Mouse (Mus musculus) hindbrain, embryonic 13.5 days (tissue): ENCODE data around the gene Klc4. TPM values are rescaled to one million over a fixed set of nuclear protein-coding genes. Genes with fewer than 3 reads are reported as not detected.
A peak's percentile ranks its signal among the peaks of the same experiment; 100 is the strongest.

Source experiments
- ATAC-seq: fragments of 200-750 bp; cut with Nextera tagmentation; 2 replicates; pipeline ENCODE4 v1.8.0; 2017; ENCODE audit warnings: moderate TSS enrichment; ENCODE audit not compliant: low FRiP score
- H3K27ac ChIP-seq: fragments of 300-500 bp; sonication (generic); 2 replicates; pipeline ENCODE4 v1.5.1; 2015; ENCODE audit warnings: inconsistent platforms, mild to moderate bottlenecking, moderate library complexity
- H3K27me3 ChIP-seq: fragments of 300-500 bp; sonication (generic); 2 replicates; pipeline ENCODE4 v1.6.1; 2015; ENCODE audit warnings: mild to moderate bottlenecking, inconsistent platforms
- H3K36me3 ChIP-seq: fragments of 300-500 bp; sonication (generic); 2 replicates; pipeline ENCODE4 v1.6.1; 2015; ENCODE audit warnings: mild to moderate bottlenecking, inconsistent platforms
- H3K4me1 ChIP-seq: fragments of 300-500 bp; sonication (generic); replicated peaks from 2 replicates; pipeline ENCODE4 v1.6.1; 2015; ENCODE audit warnings: inconsistent platforms
- H3K4me2 ChIP-seq: fragments of 300-500 bp; sonication (generic); 2 replicates; pipeline ENCODE4 v1.6.1; 2015; ENCODE audit warnings: inconsistent platforms, mild to moderate bottlenecking, moderate library complexity
- H3K4me3 ChIP-seq: fragments of 300-500 bp; sonication (generic); 2 replicates; pipeline ENCODE4 v1.5.1; 2015; ENCODE audit warnings: mild to moderate bottlenecking, inconsistent platforms
- H3K9ac ChIP-seq: fragments of 300-500 bp; sonication (generic); 2 replicates; pipeline ENCODE4 v1.6.1; 2015; ENCODE audit warnings: mild to moderate bottlenecking, inconsistent platforms
- H3K9me3 ChIP-seq: fragments of 300-500 bp; sonication (generic); 2 replicates; pipeline ENCODE4 v1.6.1; 2016; ENCODE audit warnings: inconsistent platforms
- WGBS: fragments of 180-500 bp; shearing (Covaris S2); methylation state at CpG from one replicate; pipeline ENCODE4 v1.1.7; 2015; 5-methylcytosine and 5-hydroxymethylcytosine counted together
- polyA plus RNA-seq: library from polyadenylated mRNA; unstranded; fragments of >200 nt; fragmentation: Nextera tagmentation; extraction: Ambion mirVana; gene quantifications from 2 replicates; pipeline ENCODE4 v1.2.1, GENCODE M21; 2015

The Klc4 gene
- polyA plus RNA-seq, 1 experiment from 2014 or later, result 45.9 TPM

DNA sequence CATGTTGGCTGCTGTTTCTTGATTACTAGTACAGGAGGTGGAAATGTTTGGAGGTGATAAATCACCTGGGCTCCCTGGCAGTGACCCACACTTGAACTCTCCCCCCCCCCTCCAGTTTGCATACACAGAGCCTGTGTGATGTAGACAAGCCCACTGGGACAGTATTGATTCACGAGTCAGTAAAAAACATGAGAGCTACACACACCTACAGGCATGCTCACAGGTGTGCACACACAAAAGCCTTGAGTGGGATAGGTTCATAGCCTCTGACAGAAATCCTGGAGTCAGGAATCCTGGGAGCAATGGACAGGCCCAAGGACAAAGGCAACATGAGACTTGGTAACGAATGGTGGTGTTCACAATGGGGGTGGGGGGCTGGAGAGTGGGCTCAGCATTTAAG lies 33.6 kb downstream of the Klc4 start:
- H3K4me3 ChIP-seq, result no peak overlapping the region
- no peak overlapping the region for H3K9ac ChIP-seq
- no peak overlapping the region for H3K27ac ChIP-seq
- peaks cover 50% of the 10 kb centered on the region for H3K4me1 ChIP-seq
- no peaks in the 10 kb centered on the region for H3K9me3 ChIP-seq
- no peaks in the 10 kb centered on the region for H3K27me3 ChIP-seq
- H3K4me2 ChIP-seq, result no peak overlapping the region
- 62% methylated on average over 2 of the region's 2 CpGs for WGBS
- no peaks in the 10 kb centered on the region for H3K36me3 ChIP-seq
- ATAC-seq, result no peak

DNA sequence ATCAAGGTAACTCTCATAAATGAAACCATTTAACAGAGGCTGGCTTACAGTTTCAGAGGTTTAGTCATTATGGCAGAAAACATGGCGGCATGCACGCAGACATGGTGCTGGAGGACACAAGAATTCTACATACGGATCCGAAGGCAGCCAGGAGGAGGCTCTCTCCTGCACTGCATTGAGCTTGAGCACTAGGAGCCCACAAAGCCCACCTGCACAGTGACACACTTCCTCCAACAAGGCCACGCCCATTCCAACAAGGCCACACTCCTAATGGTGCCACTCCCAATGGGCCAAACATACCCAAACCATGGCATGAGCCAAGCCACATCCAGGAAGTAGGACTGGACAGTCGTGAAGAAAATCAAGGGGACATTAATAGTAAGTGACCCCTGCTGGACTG lies 34.5 kb downstream of the Klc4 start:
- WGBS, result 97% methylated on average over 6 of the region's 6 CpGs
- ATAC-seq, result no peak

GRCm38 (mm10) chr17:46609721-46610514 lies 35.9 kb downstream of the Klc4 start:
- H3K9ac ChIP-seq, result no peak overlapping the region
- ATAC-seq, result no peak
- 68% methylated on average over 15 of the region's 15 CpGs for WGBS

More for the DNA sequence above, 34.5 kb downstream of the Klc4 start:
- Histone ChIP-seq H3K4me3 (no peak overlapping the region), H3K4me2 (no peak overlapping the region), H3K9ac (no peak overlapping the region), H3K36me3 (no peaks in the 10 kb centered on the region), H3K4me1 (peaks cover 43% of the 10 kb centered on the region), H3K27me3 (no peaks in the 10 kb centered on the region), H3K9me3 (no peaks in the 10 kb centered on the region), H3K27ac (no peak overlapping the region)

DNA sequence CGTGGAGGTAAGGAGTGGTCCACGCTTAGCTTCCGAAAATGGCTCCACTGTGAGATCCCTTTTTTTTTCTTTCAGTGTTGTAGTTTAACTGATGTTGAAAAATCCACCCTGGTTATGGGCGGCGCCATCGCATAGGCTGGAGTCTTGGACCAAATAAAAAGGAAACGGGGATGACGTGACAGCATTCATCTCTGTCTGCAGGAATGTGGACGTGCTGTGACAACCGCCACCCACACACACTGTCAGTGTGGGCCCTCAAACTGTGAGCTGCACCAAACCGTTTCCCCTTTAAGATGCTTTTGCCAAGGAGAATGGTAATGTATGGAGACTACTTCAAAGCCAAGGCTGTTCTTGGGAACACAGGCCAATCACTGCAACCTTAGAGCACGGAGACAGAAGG lies 39.8 kb downstream of the Klc4 start:
- Histone ChIP-seq H3K9me3 (no peaks in the 10 kb centered on the region), H3K4me1 (peaks cover 33% of the 10 kb centered on the region), H3K27me3 (no peaks in the 10 kb centered on the region), H3K27ac (peak overlapping the region; percentile 46; the same call in 1 of the 2 replicates), H3K36me3 (no peaks in the 10 kb centered on the region), H3K4me3 (no peak overlapping the region), H3K4me2 (no peak overlapping the region), H3K9ac (no peak overlapping the region)
- 72% methylated on average over 12 of the region's 12 CpGs for WGBS
- ATAC-seq, result no peak

More at GRCm38 (mm10) chr17:46609721-46610514, 35.9 kb downstream of the Klc4 start:
- Histone ChIP-seq H3K27ac (peak overlapping the region; percentile 23; the same call in 1 of the 2 replicates), H3K36me3 (no peaks in the 10 kb centered on the region), H3K9me3 (no peaks in the 10 kb centered on the region), H3K4me2 (no peak overlapping the region), H3K4me3 (no peak overlapping the region), H3K27me3 (no peaks in the 10 kb centered on the region), H3K4me1 (peaks cover 53% of the 10 kb centered on the region)

- Histone ChIP-seq H3K4me3 (no peak overlapping the region), H3K9ac (0 out of 2 replicates have a peak overlapping the region, but pooled peaks have one; percentile 19), H3K27me3 (no peaks in the 10 kb centered on the region), H3K27ac (peak overlapping the region; percentile 62), H3K36me3 (no peaks in the 10 kb centered on the region), H3K4me1 (peaks cover 27% of the 10 kb centered on the region), H3K4me2 (no peak overlapping the region), H3K9me3 (no peaks in the 10 kb centered on the region)
- WGBS, result 32% methylated on average over 5 of the region's 5 CpGs
- ATAC-seq, result no peak
These were observed 40.7 kb downstream of the Klc4 start for GRCm38 (mm10) chr17:46605126-46605525.

GRCm38 (mm10) chr17:46603229-46603628 lies 42.6 kb downstream of the Klc4 start:
- Histone ChIP-seq H3K4me2 (no peak overlapping the region), H3K9ac (no peak overlapping the region), H3K27me3 (no peaks in the 10 kb centered on the region), H3K4me3 (no peak overlapping the region), H3K27ac (no peak overlapping the region), H3K4me1 (peaks cover 20% of the 10 kb centered on the region), H3K9me3 (no peaks in the 10 kb centered on the region), H3K36me3 (no peaks in the 10 kb centered on the region)
- 98% methylated on average over 4 of the region's 4 CpGs for WGBS
- ATAC-seq, result no peak

- Histone ChIP-seq H3K9ac (no peak overlapping the region), H3K9me3 (no peaks in the 10 kb centered on the region), H3K4me2 (no peak overlapping the region), H3K27ac (no peak overlapping the region), H3K27me3 (no peaks in the 10 kb centered on the region), H3K4me1 (peaks cover 18% of the 10 kb centered on the region), H3K4me3 (no peak overlapping the region), H3K36me3 (no peaks in the 10 kb centered on the region)
- 78% methylated on average over 9 of the region's 9 CpGs for WGBS
- ATAC-seq, result no peak
These were observed 43.6 kb downstream of the Klc4 start for GRCm38 (mm10) chr17:46602212-46602611.

- WGBS, result 95% methylated on average over 2 of the region's 2 CpGs
- H3K9ac ChIP-seq, result no peak overlapping the region
- H3K9me3 ChIP-seq, result no peaks in the 10 kb centered on the region
- no peak for ATAC-seq
- no peak overlapping the region for H3K4me2 ChIP-seq
- H3K4me3 ChIP-seq, result no peak overlapping the region
- no peaks in the 10 kb centered on the region for H3K36me3 ChIP-seq
- H3K4me1 ChIP-seq, result peaks cover 13% of the 10 kb centered on the region
- H3K27me3 ChIP-seq, result no peaks in the 10 kb centered on the region
- no peak overlapping the region for H3K27ac ChIP-seq
These were observed 45.3 kb downstream of the Klc4 start for GRCm38 (mm10) chr17:46600569-46600968.

DNA sequence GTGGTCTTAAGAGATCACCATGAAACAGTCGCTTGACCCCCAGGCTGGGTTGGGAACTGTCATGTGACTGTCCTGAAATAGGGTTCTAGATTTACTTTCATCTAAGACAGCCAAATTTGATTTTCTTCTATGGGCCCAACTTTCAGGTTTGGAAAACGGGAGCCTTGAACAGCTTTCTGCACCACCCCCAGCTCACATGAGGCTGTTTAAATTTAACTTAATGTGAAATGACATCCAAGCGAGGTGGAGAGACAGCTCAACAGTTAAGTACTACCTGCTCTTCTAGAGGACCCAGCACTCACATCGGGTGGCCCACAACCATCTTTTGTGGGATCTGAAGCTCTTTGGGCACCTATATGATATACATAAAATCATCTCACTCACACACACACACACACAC lies 46.9 kb downstream of the Klc4 start:
- Histone ChIP-seq H3K9me3 (no peaks in the 10 kb centered on the region), H3K27ac (no peak overlapping the region), H3K9ac (no peak overlapping the region), H3K36me3 (no peaks in the 10 kb centered on the region), H3K27me3 (no peaks in the 10 kb centered on the region), H3K4me1 (peaks cover 9% of the 10 kb centered on the region), H3K4me3 (no peak overlapping the region), H3K4me2 (no peak overlapping the region)
- ATAC-seq, result no peak
- 85% methylated on average over 4 of the region's 4 CpGs for WGBS

DNA sequence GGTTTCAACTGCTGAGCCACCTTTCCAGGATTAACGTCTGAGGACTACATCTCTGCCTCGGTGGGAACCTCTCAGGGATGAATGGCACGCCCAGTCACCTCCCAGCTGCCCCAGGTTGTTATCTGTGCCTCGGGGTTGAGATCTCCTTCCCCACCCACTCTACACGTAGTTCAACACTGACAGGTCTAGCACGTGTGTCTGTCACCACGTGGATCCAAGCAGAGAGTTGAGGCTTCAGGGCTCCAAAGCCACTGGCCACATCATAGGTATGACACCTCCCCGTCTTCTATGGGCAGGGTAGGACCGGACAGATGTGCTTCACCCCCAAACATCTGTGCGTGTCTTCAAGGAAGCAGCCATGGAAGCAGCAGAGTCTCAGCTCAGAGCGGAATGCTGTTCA lies 47.9 kb downstream of the Klc4 start:
- no peak overlapping the region for H3K27ac ChIP-seq
- H3K4me3 ChIP-seq, result no peak overlapping the region
- no peaks in the 10 kb centered on the region for H3K9me3 ChIP-seq
- no peak for ATAC-seq
- H3K9ac ChIP-seq, result no peak overlapping the region
- 97% methylated on average over 11 of the region's 11 CpGs for WGBS
- H3K4me1 ChIP-seq, result peaks cover 14% of the 10 kb centered on the region
- no peaks in the 10 kb centered on the region for H3K27me3 ChIP-seq
- no peaks in the 10 kb centered on the region for H3K36me3 ChIP-seq
- H3K4me2 ChIP-seq, result no peak overlapping the region

- no peak overlapping the region for H3K9ac ChIP-seq
- H3K4me1 ChIP-seq, result peaks cover 17% of the 10 kb centered on the region
- H3K27me3 ChIP-seq, result no peaks in the 10 kb centered on the region
- ATAC-seq, result no peak
- no peaks in the 10 kb centered on the region for H3K9me3 ChIP-seq
- WGBS, result 79% methylated on average over 6 of the region's 6 CpGs
- H3K4me2 ChIP-seq, result no peak overlapping the region
- H3K4me3 ChIP-seq, result no peak overlapping the region
- H3K36me3 ChIP-seq, result peaks cover 6% of the 10 kb centered on the region
- peak overlapping the region; percentile 58; the same call in 1 of the 2 replicates for H3K27ac ChIP-seq
These were observed 50.5 kb downstream of the Klc4 start for GRCm38 (mm10) chr17:46595336-46595735.

DNA sequence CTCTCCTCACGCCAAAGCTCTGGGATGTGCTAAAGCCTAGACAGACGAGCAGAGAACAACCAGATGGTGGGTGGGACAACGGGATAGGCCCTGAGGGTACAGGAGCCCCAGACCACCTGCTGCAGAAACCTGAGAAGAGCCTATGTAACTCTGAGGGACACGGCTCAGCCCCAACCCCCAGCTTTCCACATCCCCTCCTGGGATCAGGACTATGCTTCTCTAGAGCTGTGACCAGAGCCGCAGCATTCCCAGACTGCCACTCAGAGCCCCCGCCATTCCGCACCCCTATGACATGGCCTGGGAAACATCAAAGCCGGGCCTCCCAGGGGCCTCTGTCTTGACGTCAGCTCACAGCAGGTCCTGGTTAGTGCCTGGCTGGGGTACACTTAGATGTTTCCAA lies 51.2 kb downstream of the Klc4 start:
- ATAC-seq, result no peak
- no peak overlapping the region for H3K9ac ChIP-seq
- H3K27ac ChIP-seq, result 0 out of 2 replicates have a peak overlapping the region, but pooled peaks have one; percentile 58
- H3K27me3 ChIP-seq, result no peaks in the 10 kb centered on the region
- no peaks in the 10 kb centered on the region for H3K9me3 ChIP-seq
- 47% methylated on average over 9 of the region's 9 CpGs for whole genome bisulfite sequencing
- no peak overlapping the region for H3K4me3 ChIP-seq
- peaks cover 17% of the 10 kb centered on the region for H3K4me1 ChIP-seq
- H3K4me2 ChIP-seq, result no peak overlapping the region
- peaks cover 14% of the 10 kb centered on the region for H3K36me3 ChIP-seq

GRCm38 (mm10) chr17:46593124-46593523 lies 52.7 kb downstream of the Klc4 start:
- Histone ChIP-seq H3K9ac (no peak overlapping the region), H3K4me1 (peaks cover 17% of the 10 kb centered on the region), H3K4me3 (no peak overlapping the region), H3K27ac (no peak overlapping the region), H3K36me3 (peaks cover 28% of the 10 kb centered on the region), H3K9me3 (no peaks in the 10 kb centered on the region), H3K4me2 (no peak overlapping the region), H3K27me3 (no peaks in the 10 kb centered on the region)
- WGBS, result 91% methylated on average over 4 of the region's 4 CpGs
- no peak for ATAC-seq
